In the genomic region with DNA sequence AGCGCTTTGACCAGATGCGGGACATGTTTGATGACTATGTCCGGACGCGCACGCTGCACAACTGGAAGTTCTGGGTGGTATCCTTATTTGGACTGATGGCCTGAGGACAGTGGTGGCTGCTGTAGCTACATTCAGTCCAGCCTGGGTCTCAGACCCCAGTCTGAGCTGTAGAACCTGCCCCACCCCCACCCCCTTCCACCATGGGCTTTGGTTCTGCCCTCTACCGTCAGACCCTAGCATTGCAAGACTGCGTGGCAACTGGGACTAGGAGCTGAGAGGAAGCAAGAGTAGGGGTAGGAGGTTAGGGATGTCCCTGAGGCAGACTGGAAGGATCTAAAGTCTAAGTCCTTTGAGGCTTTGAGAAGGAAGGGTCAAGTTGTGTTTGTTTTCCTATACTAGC, we compare ENCODE assay signal across 8 mouse cellular contexts. TPM values are rescaled to one million over a fixed set of nuclear protein-coding genes. Genes with fewer than 3 reads are reported as not detected.
A peak's percentile ranks its signal among the peaks of the same experiment; 100 is the strongest.
DNase-seq lines count a peak whose midpoint lies in the region; ATAC-seq lines count a peak whose summit lies in the region.

No protein-coding gene starts in this region.

- peaks cover 33% of the 10 kb centered on the region for H3K27me3 ChIP-seq in limb, embryonic 15.5 days
- H3K27me3 ChIP-seq in midbrain, embryonic 14.5 days (ENCODE audit: control insufficient read depth, insufficient read depth, low read length) = peaks cover 19% of the 10 kb centered on the region

- peaks cover 13% of the 10 kb centered on the region for H3K4me1 ChIP-seq in limb, embryonic 15.5 days
- H3K4me1 ChIP-seq in midbrain, embryonic 14.5 days (ENCODE audit: control insufficient read depth, insufficient read depth, low read length) = 0 out of 2 replicates have a peak, but pooled peaks cover 7% of the 10 kb centered on the region

- intact Hi-C loops in heart, postnatal 10 days (cut with DNase I) = no loop called here

- no peak overlapping the region for H3K9ac ChIP-seq in limb, embryonic 15.5 days
- 0 out of 2 replicates have a peak overlapping the region, but pooled peaks have one; percentile 6 for H3K9ac ChIP-seq in midbrain, embryonic 14.5 days (replicated peaks; ENCODE audit: low read length)

- 5% methylated on average over 8 of the region's 8 CpGs for WGBS in limb, embryonic 15.5 days
- 2% methylated on average over 8 of the region's 8 CpGs for WGBS in midbrain, embryonic 14.5 days

- H3K4me3 ChIP-seq in limb, embryonic 15.5 days = peak overlapping the region; percentile 15
- H3K4me3 ChIP-seq in midbrain, embryonic 14.5 days (replicated peaks; ENCODE audit: low read depth, low read length) = peak overlapping the region; percentile 17; the same call in 1 of the 2 replicates

- DNase-seq in right cerebral cortex, postnatal 4 days = peak; percentile 30
- no peak for DNase-seq in right cerebral cortex, postnatal 25 days
- peak; percentile 66 for DNase-seq in embryo, embryonic 10 days (ENCODE audit: low spot score)
- peak; percentile 23 to 42 for DNase-seq in heart, postnatal 10 days
- DNase-seq in midbrain, embryonic 14.5 days = peak; percentile 34
- peak; percentile 37 to 48 for DNase-seq in thymus, postnatal 10 days (ENCODE audit: low spot score in 2 of 2)
- DNase-seq in cerebellum, adult 9-11 months = no peak

- no peak for ATAC-seq in limb, embryonic 15.5 days (ENCODE audit: insufficient number of reproducible peaks, low FRiP score, low TSS enrichment, low read depth)
- ATAC-seq in midbrain, embryonic 14.5 days (ENCODE audit: low FRiP score, low TSS enrichment) = no peak

- no peaks in the 10 kb centered on the region for H3K9me3 ChIP-seq in limb, embryonic 15.5 days
- H3K9me3 ChIP-seq in midbrain, embryonic 14.5 days (ENCODE audit: control insufficient read depth, low read length) = no peaks in the 10 kb centered on the region

- H3K36me3 ChIP-seq in limb, embryonic 15.5 days = no peaks in the 10 kb centered on the region
- H3K36me3 ChIP-seq in midbrain, embryonic 14.5 days (ENCODE audit: control insufficient read depth, insufficient read depth, low read length) = no peaks in the 10 kb centered on the region

- no peak overlapping the region for H3K27ac ChIP-seq in limb, embryonic 15.5 days
- no peak overlapping the region for H3K27ac ChIP-seq in midbrain, embryonic 14.5 days (replicated peaks; ENCODE audit: low read depth, low read length)

- peak overlapping the region; percentile 41 for H3K4me2 ChIP-seq in limb, embryonic 15.5 days
- H3K4me2 ChIP-seq in midbrain, embryonic 14.5 days (ENCODE audit: low read length) = peak overlapping the region; percentile 46

RNA-seq across cellular contexts. Expression of a gene that starts 14.9 kb away (rescaled TPM):
- 10 to 100 TPM; 13.0 to 15.6 TPM for total RNA-seq in heart, postnatal 10 days (2021)
- 30.1 and 33.4 TPM in 2 replicates for polyA plus RNA-seq in limb, embryonic 15.5 days (2015; fragmentation: Nextera tagmentation; extraction: Ambion mirVana)
- polyA plus RNA-seq in midbrain, embryonic 14.5 days (2014; fragmentation: Nextera tagmentation; extraction: Ambion mirVana) = 10.7 and 15.3 TPM in 2 replicates

RNA-seq across cellular contexts. Expression of a gene that starts 33.5 kb away (rescaled TPM):
- total RNA-seq in heart, postnatal 10 days (2021) = 10 to 100 TPM; 33.5 to 35.8 TPM
- 47.6 and 50.4 TPM in 2 replicates for polyA plus RNA-seq in limb, embryonic 15.5 days (2015; fragmentation: Nextera tagmentation; extraction: Ambion mirVana)
- 38.8 and 43.0 TPM in 2 replicates for polyA plus RNA-seq in midbrain, embryonic 14.5 days (2014; fragmentation: Nextera tagmentation; extraction: Ambion mirVana)

RNA-seq across cellular contexts. Expression of a gene that starts 44.8 kb away (rescaled TPM):
- 10 to 100 TPM; 12.2 to 15.9 TPM for total RNA-seq in heart, postnatal 10 days (2021)
- 0.82 and 0.86 TPM in 2 replicates for polyA plus RNA-seq in limb, embryonic 15.5 days (2015; fragmentation: Nextera tagmentation; extraction: Ambion mirVana)
- 0.43 and 0.68 TPM in 2 replicates for polyA plus RNA-seq in midbrain, embryonic 14.5 days (2014; fragmentation: Nextera tagmentation; extraction: Ambion mirVana)

RNA-seq across cellular contexts. Expression of a gene that starts 52.5 kb away (rescaled TPM):
- total RNA-seq in heart, postnatal 10 days (2021) = 10 to 100 TPM; 41.6 to 48.5 TPM
- 34.3 and 38.4 TPM in 2 replicates for polyA plus RNA-seq in limb, embryonic 15.5 days (2015; fragmentation: Nextera tagmentation; extraction: Ambion mirVana)
- polyA plus RNA-seq in midbrain, embryonic 14.5 days (2014; fragmentation: Nextera tagmentation; extraction: Ambion mirVana) = 30.1 and 43.9 TPM in 2 replicates

RNA-seq across cellular contexts. Expression of a gene that starts 56.5 kb away (rescaled TPM):
- total RNA-seq in heart, postnatal 10 days (2021) = 1 to 10 TPM; 1.8 to 1.9 TPM
- polyA plus RNA-seq in limb, embryonic 15.5 days (2015; fragmentation: Nextera tagmentation; extraction: Ambion mirVana) = 7.6 and 9.5 TPM in 2 replicates
- polyA plus RNA-seq in midbrain, embryonic 14.5 days (2014; fragmentation: Nextera tagmentation; extraction: Ambion mirVana) = 33.4 and 40.7 TPM in 2 replicates

Comparison
In these comparisons a context has a peak if more than half of its experiments do, and no peak if none do; other contexts are left out.
1. DNase-seq: peak in right cerebral cortex, postnatal 4 days (single experiment), embryo, embryonic 10 days (single experiment), heart, postnatal 10 days (2 of 2), midbrain, embryonic 14.5 days (single experiment) and thymus, postnatal 10 days (2 of 2); none in right cerebral cortex, postnatal 25 days (single experiment) and cerebellum, adult 9-11 months (single experiment).